In genomic region chr4:58328231-58328630, GRCm38 (mm10) we compare ENCODE assay signal across 20 mouse cellular contexts. TPM values are rescaled to one million over a fixed set of nuclear protein-coding genes. Genes with fewer than 3 reads are reported as not detected.
"Had no signal": no experiment of that assay in that cellular context is flagged by ENCODE, and none has a peak within 500 bp of the region (broad histone marks: within the 10 kb centered on the region; RNA-seq: fewer than 3 reads in every experiment).

No protein-coding gene starts in this region.

- H3K4me1 ChIP-seq: neural tube, embryonic 13.5 days; neural tube, embryonic 15.5 days had no signal

- H3K4me2 ChIP-seq: lung, embryonic 15.5 days; midbrain, embryonic 12.5 days; neural tube, embryonic 13.5 days; neural tube, embryonic 15.5 days had no signal

- H3K36me3 ChIP-seq: lung, embryonic 15.5 days; midbrain, embryonic 10.5 days; midbrain, embryonic 12.5 days; neural tube, embryonic 13.5 days; neural tube, embryonic 15.5 days had no signal

- H3K4me3 ChIP-seq: lung, embryonic 15.5 days; midbrain, embryonic 10.5 days; midbrain, embryonic 12.5 days; myocyte; neural tube, embryonic 13.5 days; neural tube, embryonic 15.5 days had no signal

- H3K27ac ChIP-seq: lung, embryonic 15.5 days; midbrain, embryonic 10.5 days; midbrain, embryonic 12.5 days; neural tube, embryonic 13.5 days; neural tube, embryonic 15.5 days had no signal

- H3K9ac ChIP-seq: lung, embryonic 15.5 days; midbrain, embryonic 12.5 days; neural tube, embryonic 13.5 days; neural tube, embryonic 15.5 days had no signal

- H3K9me3 ChIP-seq: lung, embryonic 15.5 days; midbrain, embryonic 10.5 days; midbrain, embryonic 12.5 days; neural tube, embryonic 13.5 days; neural tube, embryonic 15.5 days had no signal

- DNase-seq: lung, adult 18-20 months; midbrain, embryonic 14.5 days; retina, postnatal 1 day; right cerebral cortex, adult 18-20 months; right cerebral cortex, postnatal 25 days; right cerebral cortex, postnatal 4 days; spleen, adult 18-20 months; thymus, adult 18-20 months; thymus, postnatal 14 days; thymus, postnatal 36 days had no signal

- ATAC-seq: lung, postnatal 0 days; midbrain, embryonic 16.5 days had no signal

- H3K27me3 ChIP-seq: lung, embryonic 15.5 days; midbrain, embryonic 12.5 days; neural tube, embryonic 13.5 days; neural tube, embryonic 15.5 days had no signal

RNA-seq across cellular contexts. Expression of gene Musk, which starts 42.5 kb away (rescaled TPM):
- total RNA-seq: megakaryocyte, adult 5-6 weeks; megakaryocyte-erythroid progenitor cell, adult 5-6 weeks had no signal
- polyA plus RNA-seq: lung, postnatal 0 days; midbrain, embryonic 12.5 days; midbrain, embryonic 14.5 days had no signal
